Mouse (Mus musculus) layer of hippocampus, adult 9-10 months (tissue): ENCODE data around the gene Xdh.
"Not testable (repeated sequence)": the region's sequence is repeated elsewhere in the genome, so short reads cannot be mapped to it uniquely, and the experiment has no call there.

Experiments used
- DNase-seq: peaks from one replicate; pipeline ENCODE4 v3.0.0; 2022; ENCODE audit warnings: low spot score

The Xdh gene

DNA sequence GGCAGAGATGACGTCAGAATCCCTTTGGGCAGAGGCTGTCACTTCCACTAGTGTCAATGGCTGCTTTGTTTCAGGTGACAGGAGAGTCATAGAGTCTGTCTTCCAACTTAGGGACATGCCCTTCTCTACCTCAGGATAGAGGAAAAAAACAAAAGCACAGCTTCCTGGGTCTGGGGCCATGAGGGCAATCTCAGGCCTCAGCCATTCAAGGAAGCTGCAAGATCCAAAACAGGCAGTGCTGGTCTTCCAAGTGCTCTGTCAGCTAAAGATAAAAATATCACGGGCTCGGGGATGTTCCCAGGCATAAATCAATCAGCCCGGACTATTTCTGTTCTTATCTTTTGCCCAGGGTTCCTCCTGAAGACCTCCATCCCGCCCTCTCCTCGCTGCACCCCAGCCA, 68.7 kb downstream of the Xdh start:
- DNase-seq: no peak

DNA sequence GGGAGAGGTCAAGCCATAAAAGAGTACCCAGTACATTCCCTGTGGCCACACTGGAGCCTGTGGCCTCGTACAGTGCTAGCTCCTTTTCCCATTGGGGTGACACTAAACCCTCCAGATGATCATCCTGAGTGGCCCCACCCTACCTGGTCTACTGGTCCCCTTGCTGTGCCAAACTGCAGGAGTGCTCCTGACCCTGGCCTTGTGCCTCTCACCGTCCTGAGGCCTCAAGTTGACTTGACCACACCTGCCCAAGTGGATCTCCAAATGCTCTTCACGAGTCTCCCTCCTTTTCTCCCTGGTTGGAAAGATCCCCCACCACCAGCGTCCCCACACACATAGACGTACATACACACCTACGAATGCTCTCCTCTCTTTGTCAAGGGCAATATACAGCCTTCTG, 69.7 kb downstream of the Xdh start:
- no peak for DNase-seq

DNA sequence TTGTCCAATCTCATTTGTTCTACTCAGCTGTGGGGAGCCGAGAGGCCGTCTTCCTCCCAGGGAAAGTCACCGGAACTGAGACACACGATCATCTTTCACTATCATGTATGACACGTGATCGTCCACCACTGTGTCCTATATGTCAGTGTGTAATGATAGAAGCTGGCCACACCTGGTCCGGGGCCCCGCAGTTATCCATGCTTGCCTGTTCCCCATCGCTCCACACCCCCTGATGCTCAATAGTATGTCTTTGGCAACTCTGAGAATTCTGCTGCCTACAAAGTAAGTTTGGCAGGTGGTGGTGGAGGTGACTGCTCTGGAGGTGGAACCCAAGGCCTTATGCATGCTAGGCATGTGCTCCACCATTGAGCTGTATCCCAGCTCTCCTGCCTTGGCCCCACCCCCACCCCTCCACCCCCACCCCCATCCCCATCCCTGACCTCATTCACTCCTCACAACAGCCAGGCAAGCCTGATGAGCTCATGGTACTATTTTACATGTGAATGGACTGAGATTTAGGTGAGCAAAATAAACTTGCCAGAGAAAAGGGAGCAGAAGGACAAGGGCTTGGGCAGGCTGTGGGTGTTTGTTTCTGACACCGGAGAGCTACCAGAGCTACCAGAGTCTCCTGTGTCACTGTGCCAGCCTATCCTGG, 70.6 kb downstream of the Xdh start:
- DNase-seq: no peak

DNA sequence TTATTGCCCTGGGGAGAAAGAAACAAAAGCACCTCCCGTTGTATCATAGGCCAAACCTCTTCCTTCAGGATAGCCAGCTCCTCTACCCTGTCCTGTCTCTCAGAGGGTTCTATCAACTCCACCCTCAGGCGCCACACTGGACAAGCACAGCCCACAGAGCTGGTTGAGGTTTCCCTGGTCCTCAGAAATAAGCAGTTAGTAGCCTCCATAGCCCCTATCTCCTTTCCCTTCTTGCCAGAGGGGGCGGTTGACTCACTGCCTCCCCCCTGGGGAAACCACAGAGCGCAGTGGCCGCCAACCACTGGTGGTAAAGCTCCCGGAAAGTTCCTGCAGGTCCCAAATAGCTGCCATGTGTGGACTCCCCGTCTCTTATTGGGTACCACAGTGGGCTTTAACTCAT, 74.3 kb downstream of the Xdh start:
- no peak for DNase-seq

DNA sequence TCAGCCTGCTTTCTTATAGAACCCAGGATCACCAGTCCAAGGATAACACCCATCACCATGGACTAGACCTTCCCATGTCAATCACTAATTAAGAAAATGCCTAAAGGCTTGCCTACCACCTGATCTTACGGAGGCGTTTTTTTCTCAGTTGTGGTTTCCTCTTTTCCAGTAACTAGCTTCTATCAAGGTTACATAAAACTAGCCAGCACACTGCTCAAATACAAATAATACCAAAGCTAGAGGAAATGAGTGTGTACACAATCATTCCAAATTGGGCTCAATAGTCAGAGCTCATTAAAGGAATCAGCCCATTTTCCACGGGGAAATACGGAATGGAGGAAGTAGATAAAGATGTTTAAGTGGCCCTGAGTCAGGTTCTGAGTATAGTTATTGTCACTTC, 74.7 kb downstream of the Xdh start:
- DNase-seq: no peak

DNA sequence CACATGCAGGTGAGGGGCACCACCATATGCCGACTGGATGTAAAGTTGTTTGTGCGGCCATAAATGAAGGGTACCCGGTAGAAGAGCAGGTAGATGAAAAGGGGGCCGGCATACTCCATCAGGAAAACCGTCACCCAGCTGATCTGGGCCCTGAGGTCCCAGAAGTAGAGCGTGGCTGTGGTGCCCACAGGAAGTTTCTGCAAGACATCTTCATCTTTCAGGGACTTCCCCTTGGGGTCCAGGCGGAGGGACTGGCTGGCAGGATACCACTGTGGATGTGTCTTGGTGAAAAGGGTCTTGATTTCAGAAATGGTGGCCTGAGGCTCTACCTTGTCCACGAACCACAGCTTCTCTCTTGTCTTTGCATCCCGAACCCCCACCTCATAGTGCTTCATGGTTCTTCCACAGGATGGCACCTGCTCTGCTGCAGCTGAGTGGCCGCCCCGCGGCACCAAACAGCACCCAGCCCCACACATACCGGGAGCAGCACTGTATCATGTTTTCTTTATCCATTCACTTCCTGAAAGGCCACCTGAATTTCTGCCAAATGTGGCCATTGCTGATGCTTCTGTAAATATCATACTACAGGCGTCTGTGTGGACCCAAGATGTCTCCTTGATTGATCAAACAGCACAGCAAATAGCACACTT, 78.9 kb downstream of the Xdh start:
- DNase-seq: no peak

DNA sequence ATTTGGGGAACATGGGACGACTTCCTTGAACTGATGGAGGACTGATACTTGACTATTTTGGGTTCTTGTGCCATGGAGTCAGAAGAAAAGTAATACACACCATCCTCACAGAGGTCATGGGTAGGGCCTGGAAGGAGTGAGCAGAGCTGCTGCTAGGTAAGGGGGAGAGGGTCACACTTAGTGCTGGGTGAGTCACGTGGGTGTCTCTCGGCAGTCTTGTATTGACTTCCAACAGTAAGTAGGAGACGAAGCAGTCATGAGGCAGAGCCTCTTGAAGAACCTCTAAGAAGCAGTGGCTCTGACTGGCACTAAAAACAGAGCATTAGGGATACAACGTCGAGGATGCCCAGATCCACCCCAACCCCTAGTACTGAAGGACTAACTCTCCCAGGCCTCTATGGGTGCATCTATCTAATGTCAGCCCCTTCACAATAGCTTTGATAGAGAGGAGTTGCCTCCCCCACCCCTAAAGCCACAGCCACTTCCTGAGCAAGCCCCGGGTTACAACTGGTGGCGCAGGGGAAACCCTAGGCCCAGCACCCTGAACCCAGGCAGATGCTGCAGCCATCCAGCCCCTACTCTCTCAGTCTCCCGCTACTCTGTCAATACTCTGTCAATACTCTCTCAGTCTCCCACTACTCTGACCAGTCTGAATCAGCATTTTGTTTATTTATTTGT, 80.8 kb downstream of the Xdh start:
- DNase-seq: no peak

DNA sequence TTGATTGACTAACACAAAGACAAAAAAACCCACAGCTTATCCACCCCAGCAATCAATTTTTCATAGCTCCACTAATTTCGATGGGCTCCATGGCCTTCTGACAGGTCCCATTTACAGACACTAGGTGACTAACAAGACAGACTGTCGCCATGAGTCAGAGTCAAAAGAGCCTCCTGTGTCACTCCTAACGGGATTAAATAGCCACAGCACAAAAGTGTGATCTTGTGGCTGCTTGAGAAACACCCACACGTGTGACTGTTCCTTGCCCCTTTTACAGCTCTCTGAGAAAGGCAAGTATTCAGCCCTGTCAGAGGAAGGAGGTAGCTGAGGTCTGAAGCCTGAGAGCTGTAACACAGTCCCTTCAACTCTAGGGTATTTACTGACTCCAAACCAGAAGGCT, 96.3 kb downstream of the Xdh start:
- no peak for DNase-seq

DNA sequence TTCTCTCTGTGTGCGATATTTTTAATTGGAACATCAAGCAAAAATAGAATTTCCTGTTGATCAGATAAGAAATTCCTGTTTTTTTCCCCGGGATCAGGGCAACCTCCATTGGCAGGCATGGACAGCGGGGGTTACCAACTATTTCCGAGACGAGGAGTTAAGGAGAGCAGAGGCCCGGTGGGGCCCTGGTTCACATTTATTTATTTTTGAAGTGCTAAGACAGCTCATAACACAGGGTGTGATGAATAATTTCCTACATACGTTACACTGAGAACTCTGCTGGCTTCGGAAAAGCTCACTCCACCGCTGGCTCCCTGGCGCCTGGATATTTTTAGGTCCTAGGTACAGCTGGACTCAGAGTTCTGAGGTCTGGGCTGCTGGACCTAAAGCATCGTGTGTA, 97.0 kb downstream of the Xdh start:
- no peak for DNase-seq

DNA sequence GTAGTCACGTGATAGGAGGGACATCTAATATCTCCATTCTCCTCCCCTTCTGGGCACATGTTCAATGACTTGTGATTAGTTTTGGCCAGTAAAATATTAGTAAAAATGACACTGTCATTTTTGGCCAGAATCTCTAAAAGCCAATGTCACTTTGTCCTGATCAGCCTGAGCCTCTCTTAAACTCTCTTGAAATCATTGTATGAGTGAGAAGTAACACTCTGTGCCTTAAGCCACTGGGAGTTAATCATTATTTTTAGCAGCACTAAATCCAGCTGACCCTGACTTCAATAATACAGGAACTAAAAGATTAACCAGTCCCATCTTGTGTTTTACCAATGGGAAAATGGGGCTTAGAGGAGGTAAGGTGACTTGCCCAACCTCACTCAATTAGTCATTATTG, 102.6 kb downstream of the Xdh start:
- no peak for DNase-seq

DNA sequence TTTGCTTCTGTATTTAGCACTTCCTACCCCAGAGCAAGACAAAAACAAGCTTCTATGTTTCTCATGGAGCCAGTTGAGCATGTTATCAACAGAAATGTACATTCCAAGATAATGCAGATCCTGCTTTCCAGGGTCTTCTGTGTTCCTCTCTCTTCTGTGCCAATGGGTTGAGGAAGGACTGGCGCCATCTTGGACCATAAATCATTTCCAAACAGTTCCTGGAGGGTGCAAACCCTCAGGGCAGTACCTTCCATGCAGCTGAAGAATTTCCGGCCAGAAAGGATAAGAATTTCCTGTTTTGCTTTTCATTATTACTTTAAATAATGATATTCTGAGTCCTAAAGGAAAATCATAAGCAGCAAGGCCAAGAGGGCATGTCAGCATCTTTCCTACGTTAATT, 104.4 kb downstream of the Xdh start:
- no peak for DNase-seq

DNA sequence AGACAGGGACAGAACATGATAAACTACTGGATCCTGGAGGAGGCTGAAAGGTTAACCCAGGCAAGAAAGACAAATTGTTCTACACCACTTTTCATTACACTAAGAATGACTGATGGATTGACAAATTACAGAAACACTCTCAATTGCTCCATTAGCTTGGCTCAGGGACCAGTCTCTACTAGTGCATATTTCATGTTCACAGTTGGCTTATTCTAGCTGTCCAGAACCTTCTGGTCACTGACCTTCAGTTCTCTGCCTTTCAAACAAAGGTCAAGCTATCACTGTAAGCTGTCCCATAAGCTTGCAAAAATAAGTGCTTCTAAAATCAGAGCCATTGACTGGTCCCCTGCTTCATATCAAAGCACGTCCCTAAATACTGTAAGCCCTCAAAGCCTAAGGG, 107.0 kb downstream of the Xdh start:
- DNase-seq: no peak

DNA sequence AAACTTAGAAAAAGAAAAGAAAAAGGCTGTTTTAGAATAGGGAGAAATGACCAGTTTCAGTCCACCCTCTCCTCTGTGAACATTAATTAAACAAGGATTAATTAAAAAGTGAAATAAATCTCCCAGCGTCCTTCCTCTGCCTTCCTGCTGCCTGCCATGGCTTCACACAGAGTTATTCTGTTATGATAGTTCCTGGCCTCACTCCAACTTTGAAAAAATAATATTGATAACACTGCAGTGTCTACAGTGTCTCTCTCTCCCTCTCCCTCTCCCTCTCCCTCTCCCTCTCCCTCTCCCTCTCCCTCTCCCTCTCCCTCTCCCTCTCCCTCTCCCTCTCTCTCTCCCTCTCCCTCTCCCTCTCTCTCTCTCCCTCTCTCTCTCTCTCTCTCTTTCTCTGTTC, 110.1 kb downstream of the Xdh start:
- not testable (repeated sequence) for DNase-seq

DNA sequence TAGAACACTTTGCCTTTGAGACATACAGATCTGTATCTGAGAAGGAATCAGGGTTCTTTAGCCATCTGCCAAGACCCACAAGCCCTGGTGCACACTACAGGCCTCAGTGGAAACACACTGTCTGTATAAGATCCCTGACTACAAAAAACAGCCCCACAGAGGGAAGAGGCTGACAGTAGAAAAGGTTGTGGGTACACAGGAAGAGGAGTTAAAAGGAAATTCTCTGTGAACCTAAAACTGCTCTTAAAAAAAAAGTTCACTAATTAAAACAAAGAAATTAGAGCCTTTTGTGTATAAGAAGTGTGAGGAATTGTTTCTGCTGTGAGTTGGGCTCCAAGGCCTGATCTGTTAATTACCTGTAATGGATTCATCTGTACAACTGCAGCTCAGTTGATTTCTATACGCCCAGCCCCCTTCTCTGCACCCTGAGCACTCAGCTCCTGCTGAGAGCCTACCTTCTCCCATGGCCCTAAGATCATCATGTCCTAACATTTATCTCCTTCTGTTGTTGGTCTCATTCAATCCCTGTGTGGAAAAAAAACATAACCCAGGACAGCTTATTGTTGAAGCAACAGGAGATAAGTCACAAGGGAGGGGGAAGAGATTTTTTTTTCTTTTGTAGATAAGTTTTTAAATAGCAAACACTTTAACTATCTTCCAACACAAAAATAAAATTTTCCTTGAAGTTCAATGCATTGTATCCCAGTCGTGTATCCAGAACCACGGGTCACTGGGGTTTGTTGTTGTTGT, 110.7 kb downstream of the Xdh start:
- DNase-seq: no peak

DNA sequence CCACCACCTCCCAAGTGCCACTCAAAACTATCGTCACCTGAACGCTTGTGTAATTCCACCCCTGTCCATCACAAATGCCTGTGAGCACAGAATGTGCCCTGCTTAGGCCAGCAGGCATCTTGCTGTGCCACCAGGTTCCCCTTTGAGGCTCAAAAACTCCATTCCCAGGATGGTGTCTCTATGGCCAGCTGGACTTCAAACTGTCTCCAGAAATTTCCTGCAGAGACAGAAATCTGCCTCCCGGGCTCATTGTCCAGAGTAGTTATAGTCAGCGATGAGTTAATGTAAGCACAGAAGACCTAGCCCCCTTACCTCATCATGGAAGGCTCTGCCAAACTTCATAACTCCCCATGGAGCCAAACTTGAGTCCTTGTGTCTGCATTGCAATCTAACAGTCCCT, 112.8 kb downstream of the Xdh start:
- no peak for DNase-seq

DNA sequence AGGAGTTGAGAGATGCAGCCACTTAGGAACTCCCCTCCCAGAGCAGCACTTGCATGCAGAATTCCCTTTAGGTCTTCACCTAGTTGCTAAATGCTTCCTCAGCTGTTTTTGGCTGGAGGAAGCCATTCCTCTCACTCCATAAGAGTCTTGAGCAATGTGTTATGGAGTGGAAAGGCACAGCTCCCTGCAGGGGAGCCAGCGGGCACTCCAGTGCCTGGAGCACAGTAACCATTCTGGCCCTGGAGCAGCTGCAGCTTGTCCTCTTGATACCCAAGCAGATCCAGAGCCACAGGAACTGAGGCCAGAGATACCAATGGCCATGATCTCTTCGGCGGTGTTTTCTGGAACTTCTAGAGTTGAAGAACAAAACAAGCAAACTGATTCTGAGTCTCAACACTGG, 113.4 kb downstream of the Xdh start:
- DNase-seq: no peak
